Mouse (Mus musculus): ENCODE data around the gene Klhl9.

The Klhl9 gene

GRCm38 (mm10) chr4:88714281-88714680, 8.0 kb downstream of the Klhl9 start:
- no peak for DNase-seq

GRCm38 (mm10) chr4:88707128-88707826, 15.0 kb downstream of the Klhl9 start:
- DNase-seq = no peak

GRCm38 (mm10) chr4:88705924-88706323, 16.3 kb downstream of the Klhl9 start:
- no peak for DNase-seq

GRCm38 (mm10) chr4:88699301-88699700, 23.0 kb downstream of the Klhl9 start:
- no peak for DNase-seq

GRCm38 (mm10) chr4:88698781-88699180, 23.5 kb downstream of the Klhl9 start:
- no peak for DNase-seq

- DNase-seq = no peak
These were observed 24.5 kb downstream of the Klhl9 start for GRCm38 (mm10) chr4:88697753-88698152.

- DNase-seq = no peak
These were observed 25.2 kb downstream of the Klhl9 start for GRCm38 (mm10) chr4:88697108-88697507.

- peak; percentile 74 for DNase-seq
These were observed 25.9 kb downstream of the Klhl9 start for GRCm38 (mm10) chr4:88696237-88696884.

GRCm38 (mm10) chr4:88693392-88693791, 28.9 kb downstream of the Klhl9 start:
- no peak for DNase-seq

- DNase-seq = no peak
These were observed 29.7 kb downstream of the Klhl9 start for GRCm38 (mm10) chr4:88692537-88692936.

- no peak for DNase-seq
These were observed 31.0 kb downstream of the Klhl9 start, which contains the start of gene Ifnab for GRCm38 (mm10) chr4:88691259-88691658. Gene Ifnab, minus strand, starts transcription at chr4:88691359.

GRCm38 (mm10) chr4:88683812-88684211, 38.5 kb downstream of the Klhl9 start, which contains the start of gene Ifna2:
Gene Ifna2, minus strand, starts transcription at chr4:88683912.
- DNase-seq = no peak

- no peak for DNase-seq
These were observed 40.9 kb downstream of the Klhl9 start for GRCm38 (mm10) chr4:88681353-88681752.

GRCm38 (mm10) chr4:88680362-88680761, 41.9 kb downstream of the Klhl9 start:
- DNase-seq = peak; percentile 4

- DNase-seq = no peak
These were observed 45.4 kb downstream of the Klhl9 start, which contains the start of gene Ifna16 for GRCm38 (mm10) chr4:88676824-88677223. Gene Ifna16, minus strand, starts transcription at chr4:88676924.
